ENCODE assay signal across 23 mouse cellular contexts in genomic region chr19:53797770-53798169, GRCm38 (mm10).
DNase-seq lines count a peak whose midpoint lies in the region; ATAC-seq and TF ChIP-seq lines count a peak whose summit lies in the region.
"Had no signal": no experiment of that assay in that cellular context is flagged by ENCODE, and none has a peak within 500 bp of the region (broad histone marks: within the 10 kb centered on the region; RNA-seq: fewer than 3 reads in every experiment).

No protein-coding gene starts in this region.

- H3K27me3 ChIP-seq in heart, embryonic 14.5 days (ENCODE audit: control insufficient read depth, insufficient read depth, low read length), result no peaks in the 10 kb centered on the region
- H3K27me3 ChIP-seq in lung, embryonic 16.5 days (ENCODE audit: control insufficient read depth, insufficient read depth, low read depth, low read length), result no peaks in the 10 kb centered on the region
- H3K27me3 ChIP-seq in heart, embryonic 16.5 days (ENCODE audit: control insufficient read depth, insufficient read depth, low read length), result no peaks in the 10 kb centered on the region
- H3K27me3 ChIP-seq: lung, embryonic 15.5 days had no signal

- no peak for DNase-seq in gastrocnemius, adult 2 months
- no peak for DNase-seq in gastrocnemius, adult 8-10 months (ENCODE audit: low spot score in 2 of 2)
- no peak for DNase-seq in heart, postnatal 36 days
- no peak for DNase-seq in lung, postnatal 25 days (ENCODE audit: low spot score)
- no peak for DNase-seq in cerebellum, adult 11 months
- DNase-seq: adrenal gland, adult 2 months; cerebellum, adult 11-12 months; cerebellum, postnatal 25 days; embryo, embryonic 11 days; gastrocnemius, postnatal 25 days; kidney, adult 18-20 months; layer of hippocampus, adult 9-11 months; midbrain, embryonic 14.5 days; thymus, adult 18-20 months; thymus, postnatal 36 days had no signal

- no peak for ATAC-seq in heart, embryonic 14.5 days (ENCODE audit: insufficient number of reproducible peaks, insufficient read depth, low FRiP score, low read depth)
- ATAC-seq in lung, embryonic 16.5 days (ENCODE audit: low read depth), result peak; percentile 58; the same call in 1 of the 2 replicates
- no peak for ATAC-seq in heart, embryonic 16.5 days (replicated peaks; ENCODE audit: extremely low read depth, insufficient read depth, low FRiP score)
- ATAC-seq: forebrain, embryonic 16.5 days; inflammation-experienced regulatory T-cells, adult 6 months had no signal

- H3K27ac ChIP-seq in gastrocnemius, adult 2 months, result peak overlapping the region; percentile 61; the same call in 1 of the 2 replicates
- H3K27ac ChIP-seq in heart, embryonic 14.5 days (replicated peaks in 1 of 2; ENCODE audit: control insufficient read depth in 1 of 2, insufficient read depth in 1 of 2, low read depth in 2 of 2, low read length in 2 of 2), result peak overlapping the region in 1 of 2 experiments; percentile 57; a peak in 2 of 4 replicates
- H3K27ac ChIP-seq in lung, embryonic 16.5 days (ENCODE audit: low read length), result no peak overlapping the region
- H3K27ac ChIP-seq in heart, embryonic 16.5 days (ENCODE audit: low read length), result peak overlapping the region; percentile 65
- H3K27ac ChIP-seq: hindbrain, embryonic 14.5 days; left cerebral cortex, adult 2 months; lung, embryonic 15.5 days had no signal

- no peak overlapping the region for H3K9ac ChIP-seq in heart, embryonic 14.5 days (ENCODE audit: low read length)
- H3K9ac ChIP-seq in lung, embryonic 16.5 days (ENCODE audit: low read length), result no peak overlapping the region
- peak overlapping the region; percentile 24; the same call in 1 of the 2 replicates for H3K9ac ChIP-seq in heart, embryonic 16.5 days (ENCODE audit: low read length)
- H3K9ac ChIP-seq: hindbrain, embryonic 14.5 days; lung, embryonic 15.5 days had no signal

- H3K4me1 ChIP-seq in heart, embryonic 14.5 days (ENCODE audit: control insufficient read depth in 2 of 2, insufficient read depth in 2 of 2, low read length in 2 of 2), result peaks cover 36 to 68% of the 10 kb centered on the region in 2 experiments
- H3K4me1 ChIP-seq in lung, embryonic 16.5 days (replicated peaks; ENCODE audit: control insufficient read depth, insufficient read depth, low read length), result peaks cover 5% of the 10 kb centered on the region; the same call in 1 of the 2 replicates
- peaks cover 59% of the 10 kb centered on the region for H3K4me1 ChIP-seq in heart, embryonic 16.5 days (ENCODE audit: control insufficient read depth, insufficient read depth, low read length)

- no peak for TF ChIP-seq CTCF in gastrocnemius, adult 2 months (IDR thresholded peaks at IDR 0.05)

- intact Hi-C loops in gastrocnemius, adult 2 months (cut with DNase I), result no loop called here
- intact Hi-C loops in heart, postnatal 36 days (cut with DNase I), result no loop called here

- H3K36me3 ChIP-seq in heart, embryonic 14.5 days (ENCODE audit: control insufficient read depth, insufficient read depth, low read length), result no peaks in the 10 kb centered on the region
- H3K36me3 ChIP-seq in lung, embryonic 16.5 days (ENCODE audit: control insufficient read depth, insufficient read depth, low read length), result no peaks in the 10 kb centered on the region
- H3K36me3 ChIP-seq in heart, embryonic 16.5 days (ENCODE audit: control insufficient read depth, insufficient read depth), result no peaks in the 10 kb centered on the region
- H3K36me3 ChIP-seq: lung, embryonic 15.5 days had no signal

- peak overlapping the region; percentile 35 for H3K4me3 ChIP-seq in gastrocnemius, adult 2 months
- H3K4me3 ChIP-seq in heart, embryonic 14.5 days (ENCODE audit: control insufficient read depth in 1 of 2, insufficient read depth in 1 of 2, low read depth in 1 of 2, low read length in 2 of 2), result no peak overlapping the region
- H3K4me3 ChIP-seq in lung, embryonic 16.5 days (ENCODE audit: low read length), result no peak overlapping the region
- H3K4me3 ChIP-seq in heart, embryonic 16.5 days (ENCODE audit: low read length), result no peak overlapping the region; the same call in 1 of the 2 replicates
- H3K4me3 ChIP-seq: left cerebral cortex, adult 2 months; lung, embryonic 15.5 days had no signal

- 65% methylated on average over 10 of the region's 10 CpGs for WGBS in heart, embryonic 14.5 days
- 58% methylated on average over 10 of the region's 10 CpGs for WGBS in lung, embryonic 16.5 days
- 56% methylated on average over 10 of the region's 10 CpGs for WGBS in heart, embryonic 16.5 days

- peak overlapping the region; percentile 12; the same call in 1 of the 2 replicates for H3K4me2 ChIP-seq in heart, embryonic 14.5 days (ENCODE audit: low read length)
- no peak overlapping the region for H3K4me2 ChIP-seq in lung, embryonic 16.5 days (ENCODE audit: low read depth, low read length)
- peak overlapping the region; percentile 28; the same call in 1 of the 2 replicates for H3K4me2 ChIP-seq in heart, embryonic 16.5 days (ENCODE audit: low read depth, low read length)
- H3K4me2 ChIP-seq: hindbrain, embryonic 14.5 days; lung, embryonic 15.5 days had no signal

- H3K9me3 ChIP-seq in heart, embryonic 14.5 days (ENCODE audit: control insufficient read depth, low read length), result no peaks in the 10 kb centered on the region
- no peaks in the 10 kb centered on the region for H3K9me3 ChIP-seq in lung, embryonic 16.5 days (ENCODE audit: control insufficient read depth, low read length)
- no peaks in the 10 kb centered on the region for H3K9me3 ChIP-seq in heart, embryonic 16.5 days (replicated peaks; ENCODE audit: control insufficient read depth, low read length)
- H3K9me3 ChIP-seq: lung, embryonic 15.5 days had no signal
